25 mouse cellular contexts compared by ENCODE assay signal in genomic region chr4:134532928-134533327, GRCm38 (mm10). TPM values are rescaled to one million over a fixed set of nuclear protein-coding genes. Genes with fewer than 3 reads are reported as not detected.
A peak's percentile ranks its signal among the peaks of the same experiment; 100 is the strongest.
DNase-seq lines count a peak whose midpoint lies in the region; ATAC-seq lines count a peak whose summit lies in the region.
"Had no signal": no experiment of that assay in that cellular context is flagged by ENCODE, and none has a peak within 500 bp of the region (broad histone marks: within the 10 kb centered on the region; RNA-seq: fewer than 3 reads in every experiment).

No protein-coding gene starts in this region.

- no peak for DNase-seq in kidney, postnatal 36 days
- DNase-seq in lung, postnatal 4 days: peak; percentile 27 to 33
- DNase-seq in cerebellum, postnatal 14 days: no peak
- DNase-seq in embryo, embryonic 9.5 days (ENCODE audit: extremely low spot score): no peak
- DNase-seq: adrenal gland, postnatal 14 days; cerebellum, adult 11 months; cerebellum, adult 9-10 months; gastrocnemius, postnatal 25 days; kidney, adult 18-20 months; kidney, postnatal 4 days; right cerebral cortex, adult 18-20 months; thymus, postnatal 25 days had no signal

- H3K27ac ChIP-seq in kidney, embryonic 14.5 days (ENCODE audit: low read depth, low read length): no peak overlapping the region
- H3K27ac ChIP-seq in lung, embryonic 16.5 days (ENCODE audit: low read length): peak overlapping the region; percentile 79
- H3K27ac ChIP-seq: forebrain, embryonic 15.5 days; neural tube, embryonic 12.5 days had no signal

- 81% methylated on average over 4 of the region's 4 CpGs for WGBS in kidney, embryonic 14.5 days
- WGBS in lung, embryonic 16.5 days: 58% methylated on average over 4 of the region's 4 CpGs

- H3K4me3 ChIP-seq in kidney, embryonic 14.5 days (ENCODE audit: low read length): no peak overlapping the region
- peak overlapping the region; percentile 80 for H3K4me3 ChIP-seq in megakaryocyte, embryonic 14.5 days (replicated peaks)
- H3K4me3 ChIP-seq in lung, embryonic 16.5 days (ENCODE audit: low read length): no peak overlapping the region
- H3K4me3 ChIP-seq: forebrain, embryonic 15.5 days; neural tube, embryonic 12.5 days had no signal

- peaks cover 10% of the 10 kb centered on the region for H3K4me1 ChIP-seq in kidney, embryonic 14.5 days (ENCODE audit: control insufficient read depth, insufficient read depth, low read length)
- peaks cover 54% of the 10 kb centered on the region for H3K4me1 ChIP-seq in megakaryocyte, embryonic 14.5 days
- H3K4me1 ChIP-seq in lung, embryonic 16.5 days (replicated peaks; ENCODE audit: control insufficient read depth, insufficient read depth, low read length): peaks cover 26% of the 10 kb centered on the region

- H3K27me3 ChIP-seq in kidney, embryonic 14.5 days (ENCODE audit: control insufficient read depth, insufficient read depth, low read length): no peaks in the 10 kb centered on the region
- H3K27me3 ChIP-seq in megakaryocyte, embryonic 14.5 days (replicated peaks): no peaks in the 10 kb centered on the region
- H3K27me3 ChIP-seq in lung, embryonic 16.5 days (ENCODE audit: control insufficient read depth, insufficient read depth, low read depth, low read length): no peaks in the 10 kb centered on the region
- H3K27me3 ChIP-seq: forebrain, embryonic 15.5 days; heart, embryonic 15.5 days; neural tube, embryonic 12.5 days; Patski had no signal

- H3K9me3 ChIP-seq in kidney, embryonic 14.5 days (ENCODE audit: control insufficient read depth, low read length): no peaks in the 10 kb centered on the region
- H3K9me3 ChIP-seq in megakaryocyte, embryonic 14.5 days: no peaks in the 10 kb centered on the region
- no peaks in the 10 kb centered on the region for H3K9me3 ChIP-seq in lung, embryonic 16.5 days (ENCODE audit: control insufficient read depth, low read length)
- H3K9me3 ChIP-seq: forebrain, embryonic 15.5 days; heart, embryonic 10.5 days; heart, embryonic 15.5 days; neural tube, embryonic 12.5 days had no signal

- 0 out of 2 replicates have a peak overlapping the region, but pooled peaks have one; percentile 0 for H3K9ac ChIP-seq in kidney, embryonic 14.5 days (ENCODE audit: low read depth, low read length)
- H3K9ac ChIP-seq in lung, embryonic 16.5 days (ENCODE audit: low read length): 0 out of 2 replicates have a peak overlapping the region, but pooled peaks have one; percentile 24
- H3K9ac ChIP-seq: forebrain, embryonic 15.5 days; heart, embryonic 15.5 days; neural tube, embryonic 12.5 days had no signal

- H3K4me2 ChIP-seq in kidney, embryonic 14.5 days (replicated peaks; ENCODE audit: low read depth, low read length): no peak overlapping the region
- H3K4me2 ChIP-seq in lung, embryonic 16.5 days (ENCODE audit: low read depth, low read length): 0 out of 2 replicates have a peak overlapping the region, but pooled peaks have one; percentile 6

- no peak for ATAC-seq in kidney, embryonic 14.5 days (ENCODE audit: low FRiP score, low TSS enrichment)
- no peak for ATAC-seq in megakaryocyte, adult 5-6 weeks (ENCODE audit: poor library complexity, severe bottlenecking)
- ATAC-seq in lung, embryonic 16.5 days (ENCODE audit: low read depth): no peak
- ATAC-seq: forebrain, embryonic 15.5 days; hindbrain, embryonic 16.5 days; midbrain, embryonic 16.5 days; Patski had no signal

- H3K36me3 ChIP-seq in kidney, embryonic 14.5 days (ENCODE audit: control insufficient read depth, insufficient read depth, low read length): peaks cover 32% of the 10 kb centered on the region
- H3K36me3 ChIP-seq in megakaryocyte, embryonic 14.5 days (replicated peaks; ENCODE audit: low read length): peaks cover 42% of the 10 kb centered on the region
- peaks cover 19% of the 10 kb centered on the region for H3K36me3 ChIP-seq in lung, embryonic 16.5 days (ENCODE audit: control insufficient read depth, insufficient read depth, low read length)

RNA-seq across cellular contexts. Expression of gene Mtfr1l, which starts 2.3 kb away (rescaled TPM):
- polyA plus RNA-seq in kidney, embryonic 14.5 days (2014; fragmentation: Nextera tagmentation; extraction: Ambion mirVana): 114 and 130 TPM in 2 replicates
- 46.4 and 106 TPM in 2 replicates for polyA plus RNA-seq in megakaryocyte, embryonic 14.5 days (2012; ENCODE audit: insufficient read depth, low replicate concordance)
- total RNA-seq in megakaryocyte, adult 5-6 weeks (2015): 40.4 and 48.1 TPM in 2 replicates
- total RNA-seq in megakaryocyte, adult 5-6 weeks (2017): 33.6 and 38.3 TPM in 2 replicates
- 110 and 111 TPM in 2 replicates for polyA plus RNA-seq in lung, embryonic 16.5 days (2015; fragmentation: Nextera tagmentation; extraction: Ambion mirVana)

RNA-seq across cellular contexts. Expression of gene Selenon, which starts 19.0 kb away (rescaled TPM):
- 15.6 and 19.5 TPM in 2 replicates for polyA plus RNA-seq in kidney, embryonic 14.5 days (2014; fragmentation: Nextera tagmentation; extraction: Ambion mirVana)
- polyA plus RNA-seq in megakaryocyte, embryonic 14.5 days (2012; ENCODE audit: insufficient read depth, low replicate concordance): 7.1 and 9.1 TPM in 2 replicates
- 24.9 and 25.4 TPM in 2 replicates for total RNA-seq in megakaryocyte, adult 5-6 weeks (2015)
- 6.3 and 8.2 TPM in 2 replicates for total RNA-seq in megakaryocyte, adult 5-6 weeks (2017)
- 9.7 and 10.4 TPM in 2 replicates for polyA plus RNA-seq in lung, embryonic 16.5 days (2015; fragmentation: Nextera tagmentation; extraction: Ambion mirVana)

RNA-seq across cellular contexts. Expression of gene Aunip, which starts 22.1 kb away (rescaled TPM):
- 5.9 and 20.7 TPM in 2 replicates for polyA plus RNA-seq in kidney, embryonic 14.5 days (2014; fragmentation: Nextera tagmentation; extraction: Ambion mirVana)
- polyA plus RNA-seq in megakaryocyte, embryonic 14.5 days (2012; ENCODE audit: insufficient read depth, low replicate concordance): 0.54 TPM in 1 of 2 replicates, not detected in the other
- 3.7 and 3.9 TPM in 2 replicates for total RNA-seq in megakaryocyte, adult 5-6 weeks (2015)
- 12.6 and 17.0 TPM in 2 replicates for total RNA-seq in megakaryocyte, adult 5-6 weeks (2017)
- 14.5 and 15.7 TPM in 2 replicates for polyA plus RNA-seq in lung, embryonic 16.5 days (2015; fragmentation: Nextera tagmentation; extraction: Ambion mirVana)
- total RNA-seq: gastrocnemius, adult 18-20 months; gastrocnemius, postnatal 25 days had no signal
- polyA plus RNA-seq: liver, adult 2 months had no signal

RNA-seq across cellular contexts. Expression of gene Paqr7, which starts 36.4 kb away (rescaled TPM):
- 0.57 and 0.73 TPM in 2 replicates for polyA plus RNA-seq in kidney, embryonic 14.5 days (2014; fragmentation: Nextera tagmentation; extraction: Ambion mirVana)
- polyA plus RNA-seq in megakaryocyte, embryonic 14.5 days (2012; ENCODE audit: insufficient read depth, low replicate concordance): 41.9 and 45.9 TPM in 2 replicates
- total RNA-seq in megakaryocyte, adult 5-6 weeks (2015): 10.7 and 11.7 TPM in 2 replicates
- total RNA-seq in megakaryocyte, adult 5-6 weeks (2017): 17.0 and 17.6 TPM in 2 replicates
- 6.9 and 8.7 TPM in 2 replicates for polyA plus RNA-seq in lung, embryonic 16.5 days (2015; fragmentation: Nextera tagmentation; extraction: Ambion mirVana)

Comparison
In these comparisons a context has a peak if more than half of its experiments do, and no peak if none do; other contexts are left out.
1. DNase-seq: peak in lung, postnatal 4 days (2 of 2); none in kidney, postnatal 36 days (0 of 2), cerebellum, postnatal 14 days (0 of 2) and embryo, embryonic 9.5 days (single experiment).